Mouse (Mus musculus): Measurements from ENCODE around the gene Slc22a15.
A peak's percentile ranks its signal among the peaks of the same experiment; 100 is the strongest.

Slc22a15 gene

GRCm38 (mm10) chr3:101806149-101806548 is 118.1 kb downstream of the Slc22a15 start:
- DNase-seq: peak; percentile 96

Data from cerebellum, adult 9-10 months (tissue).